Mouse (Mus musculus) embryo, embryonic 10.5 days (tissue): ENCODE measurements around the gene Msn.
"Not testable (repeated sequence)": the region's sequence is repeated elsewhere in the genome, so short reads cannot be mapped to it uniquely, and the experiment has no call there.

Experiments
- DNase-seq: peaks from one replicate; pipeline ENCODE4 v3.0.0-alpha.2; 2015; ENCODE audit warnings: low spot score

Msn gene

GRCm38 (mm10) chrX:96144960-96145488 lies 49.2 kb downstream of the Msn start:
- DNase-seq, result no peak

DNA sequence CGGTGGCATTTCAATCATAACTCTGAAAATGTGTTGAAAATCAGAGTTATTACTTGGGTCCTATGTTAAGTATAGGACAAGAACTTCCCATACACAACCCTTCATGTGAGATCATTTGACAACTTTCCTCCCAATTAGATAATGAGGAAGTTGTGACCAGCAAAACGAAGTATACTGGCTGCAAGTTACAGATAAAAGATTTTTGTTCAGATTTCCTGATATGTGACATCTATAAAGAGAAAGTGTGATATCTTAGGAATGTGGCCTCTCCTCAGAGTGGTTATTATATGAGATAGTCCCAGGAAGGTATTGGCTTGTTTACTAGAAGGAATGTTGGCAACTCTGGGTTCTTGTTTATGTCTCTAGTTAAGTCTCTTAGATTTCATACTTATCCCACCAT lies 52.4 kb downstream of the Msn start:
- no peak for DNase-seq

GRCm38 (mm10) chrX:96153362-96153761 lies 57.5 kb downstream of the Msn start:
- no peak for DNase-seq

GRCm38 (mm10) chrX:96157936-96158335 lies 62.1 kb downstream of the Msn start:
- no peak for DNase-seq

DNA sequence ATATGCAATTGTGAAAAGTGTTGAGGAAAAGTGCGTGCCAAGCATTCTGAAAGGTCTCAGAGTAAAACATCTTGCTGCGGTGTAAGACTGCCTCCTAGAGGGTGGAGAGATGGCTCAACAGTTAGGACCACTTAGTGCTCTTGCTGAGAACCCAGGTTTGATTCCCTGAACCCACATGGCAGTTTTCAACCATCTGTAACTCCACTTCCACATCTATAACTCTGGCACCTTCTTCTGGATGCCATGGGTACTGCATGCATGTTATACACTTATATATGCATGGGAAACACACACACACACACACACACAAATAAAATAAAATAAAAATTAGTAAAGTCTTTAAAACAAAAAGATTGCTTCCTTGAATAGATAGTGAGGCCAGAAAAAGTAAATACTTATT lies 66.7 kb downstream of the Msn start:
- peak; percentile 39 for DNase-seq

DNA sequence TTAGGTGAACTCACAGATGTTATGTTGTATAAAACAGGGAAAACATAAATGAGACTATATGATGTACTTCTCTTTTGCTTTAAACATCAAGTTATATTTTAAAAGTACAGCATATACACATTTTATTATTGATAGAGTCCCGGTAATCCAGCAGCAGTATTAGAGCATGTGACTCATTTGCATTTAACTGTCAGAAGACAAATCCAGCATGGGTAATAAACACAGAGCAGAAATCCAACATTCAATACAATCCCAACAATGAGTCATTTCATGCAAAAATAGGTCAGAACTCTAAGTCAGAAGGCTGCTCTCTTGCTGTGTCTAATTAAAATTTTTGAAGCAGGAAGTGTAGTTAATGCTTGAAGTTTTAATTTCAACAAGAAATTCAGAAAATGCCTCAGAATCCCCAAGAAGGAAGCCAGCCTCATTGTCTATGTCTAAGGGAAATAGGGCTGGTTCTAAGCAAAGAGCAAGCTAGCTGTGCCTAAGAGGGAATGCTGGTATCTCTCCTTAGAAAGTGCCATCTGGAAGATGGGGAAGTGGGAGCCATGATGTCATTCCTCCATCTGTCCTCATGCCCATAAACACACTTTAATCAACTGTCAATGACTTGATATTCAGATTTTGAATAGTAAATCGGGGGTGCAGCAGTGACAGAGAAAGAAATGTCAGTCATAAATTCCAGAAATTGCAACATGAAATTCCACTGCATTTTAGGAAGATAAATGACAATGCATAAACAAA lies 76.0 kb downstream of the Msn start:
- DNase-seq, result no peak

DNA sequence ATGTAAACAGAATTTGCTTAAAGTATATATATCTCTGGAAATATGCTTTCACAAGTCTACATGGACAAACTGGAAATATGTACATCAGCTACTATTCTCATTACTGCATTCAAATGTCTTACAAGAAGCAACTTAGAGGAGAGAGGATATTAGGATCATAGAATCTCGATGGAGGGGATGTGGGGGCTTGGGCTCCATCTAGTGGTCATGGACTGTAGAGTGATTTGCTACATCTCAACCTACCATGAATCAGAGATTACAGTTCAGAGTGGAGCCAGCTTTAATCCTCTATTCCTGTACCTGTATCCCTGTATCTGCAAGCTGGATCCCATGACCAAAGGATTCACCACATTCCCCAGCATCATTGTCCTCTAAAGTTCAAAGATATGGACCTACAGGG lies 82.6 kb downstream of the Msn start:
- DNase-seq, result peak; percentile 58

- no peak for DNase-seq
These were observed 88.4 kb downstream of the Msn start for GRCm38 (mm10) chrX:96184100-96184732.

DNA sequence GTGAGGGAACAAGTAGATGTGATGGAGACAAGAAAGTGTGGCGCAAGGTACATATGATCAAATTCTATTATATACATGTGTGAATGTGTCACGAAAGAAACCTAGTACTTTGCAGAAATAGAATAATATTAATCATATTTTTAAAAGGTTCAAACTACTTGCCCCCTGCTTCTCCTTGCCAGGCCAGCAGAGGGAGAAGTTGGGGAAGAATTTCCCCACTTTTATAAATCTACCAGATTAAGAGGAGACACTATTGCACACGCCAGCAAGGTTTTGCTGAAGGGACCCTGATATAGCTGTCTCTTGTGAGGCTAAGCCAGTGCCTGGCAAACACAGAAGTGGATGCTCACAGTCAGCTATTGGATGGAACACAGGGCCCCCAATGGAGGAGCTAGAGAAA lies 109.3 kb downstream of the Msn start:
- not testable (repeated sequence) for DNase-seq

DNA sequence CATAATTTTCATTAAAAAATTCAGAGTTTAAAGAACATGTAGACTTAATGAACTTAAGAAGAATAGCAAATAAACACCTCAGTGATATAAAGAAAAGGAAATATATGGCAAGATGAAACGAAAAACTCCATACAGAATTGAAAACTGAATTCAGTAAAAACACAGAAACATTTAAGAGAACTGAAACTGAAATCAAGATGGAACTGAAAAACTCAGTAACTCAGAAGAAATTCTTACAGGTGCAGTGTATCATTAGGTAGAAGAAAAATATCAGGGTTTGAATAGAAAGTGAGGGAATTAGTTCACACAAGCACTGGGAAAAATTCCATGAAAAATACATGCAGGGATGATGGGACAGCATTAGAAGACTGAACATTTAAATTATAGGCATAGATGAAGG lies 111.0 kb downstream of the Msn start:
- no peak for DNase-seq

DNA sequence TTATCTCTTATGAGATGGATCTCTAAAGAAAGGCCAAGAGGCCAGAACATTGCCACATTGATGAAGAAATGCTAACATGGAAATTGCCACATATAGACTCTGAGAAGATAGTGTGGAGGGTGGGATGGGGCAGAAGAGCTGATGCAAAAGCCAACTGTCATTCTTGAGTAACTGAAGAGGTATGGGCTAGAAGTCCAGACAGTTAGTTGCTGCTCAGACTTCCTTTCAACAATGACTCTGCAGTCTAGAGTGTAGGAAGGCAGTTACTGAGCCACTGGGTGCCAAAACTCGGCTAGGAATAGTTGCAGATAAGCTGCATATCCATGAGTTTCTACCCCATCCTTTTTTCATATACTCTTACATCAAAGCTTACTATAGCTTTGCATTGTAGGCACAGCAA lies 122.2 kb downstream of the Msn start:
- DNase-seq, result no peak
